Mouse (Mus musculus): ENCODE results near the gene Prkci. TPM values are rescaled to one million over a fixed set of nuclear protein-coding genes. Genes with fewer than 3 reads are reported as not detected.

Gene Prkci
- 10 to 100 TPM in 3 of 4 experiments, 1 to 10 TPM in 1; 9.5 to 11.9 (median 10.7) TPM for total RNA-seq (2022)

- DNase-seq (ENCODE audit: low spot score), result peak; percentile 93
Observed at GRCm38 (mm10) chr3:30995283-30995898, at the start of gene Prkci. Gene Prkci (plus strand): TSS chr3:30995747.

GRCm38 (mm10) chr3:30951652-30952051 is 43.9 kb upstream of the Prkci start:
- no peak for DNase-seq (ENCODE audit: low spot score)

GRCm38 (mm10) chr3:30952273-30953070 is 43.1 kb upstream of the Prkci start:
- no peak for DNase-seq (ENCODE audit: low spot score)

GRCm38 (mm10) chr3:30956327-30956726 is 39.2 kb upstream of the Prkci start:
- DNase-seq (ENCODE audit: low spot score), result no peak

- no peak for DNase-seq (ENCODE audit: low spot score)
Observed at GRCm38 (mm10) chr3:30958709-30959108, 36.8 kb upstream of the Prkci start.

GRCm38 (mm10) chr3:30959868-30960831 is 35.4 kb upstream of the Prkci start:
- no peak for DNase-seq (ENCODE audit: low spot score)

- no peak for DNase-seq (ENCODE audit: low spot score)
Observed at GRCm38 (mm10) chr3:30963100-30963499, 32.4 kb upstream of the Prkci start.

GRCm38 (mm10) chr3:30964216-30964615 is 31.3 kb upstream of the Prkci start:
- no peak for DNase-seq (ENCODE audit: low spot score)

GRCm38 (mm10) chr3:30965644-30966043 is 29.9 kb upstream of the Prkci start:
- DNase-seq (ENCODE audit: low spot score), result no peak

- peak; percentile 19 for DNase-seq (ENCODE audit: low spot score)
Observed at GRCm38 (mm10) chr3:30968531-30969092, 26.9 kb upstream of the Prkci start.

GRCm38 (mm10) chr3:30969104-30969581 is 26.4 kb upstream of the Prkci start, which contains the start of gene Phc3:
Gene Phc3 (minus strand): TSS chr3:30969415.
- DNase-seq (ENCODE audit: low spot score), result peak; percentile 92

GRCm38 (mm10) chr3:30975102-30975754 is 20.3 kb upstream of the Prkci start:
- DNase-seq (ENCODE audit: low spot score), result peak; percentile 78

- DNase-seq (ENCODE audit: low spot score), result no peak
Observed at GRCm38 (mm10) chr3:30976991-30977603, 18.4 kb upstream of the Prkci start.

GRCm38 (mm10) chr3:30981616-30982380 is 13.7 kb upstream of the Prkci start:
- no peak for DNase-seq (ENCODE audit: low spot score)

- DNase-seq (ENCODE audit: low spot score), result no peak
Observed at GRCm38 (mm10) chr3:30982924-30983536, 12.5 kb upstream of the Prkci start.

GRCm38 (mm10) chr3:30987396-30988318 is 7.9 kb upstream of the Prkci start:
- DNase-seq (ENCODE audit: low spot score), result peak; percentile 65

- no peak for DNase-seq (ENCODE audit: low spot score)
Observed at GRCm38 (mm10) chr3:30992161-30992560, 3.4 kb upstream of the Prkci start.

- DNase-seq (ENCODE audit: low spot score), result no peak
Observed at GRCm38 (mm10) chr3:30993066-30993573, 2.4 kb upstream of the Prkci start.

Data from heart, adult 8-10 months (tissue).